Mouse (Mus musculus): ENCODE data around the gene Psme3. TPM values are rescaled to one million over a fixed set of nuclear protein-coding genes. Genes with fewer than 3 reads are reported as not detected.
A peak's percentile ranks its signal among the peaks of the same experiment; 100 is the strongest.

The Psme3 gene
- polyA plus RNA-seq, 1 experiment from 2014 or later, result 182 TPM

GRCm38 (mm10) chr11:101338123-101338760, 22.2 kb downstream of the Psme3 start:
- peak overlapping the region; percentile 73 for H3K27ac ChIP-seq
- peak overlapping the region; percentile 35 for H3K4me3 ChIP-seq (replicated peaks)
- WGBS, result 2% methylated on average over 9 of the region's 9 CpGs
- ATAC-seq (ENCODE audit: low FRiP score), result peak; percentile 93
- peak overlapping the region; percentile 48 for H3K9ac ChIP-seq
- H3K9me3 ChIP-seq, result no peaks in the 10 kb centered on the region
- H3K27me3 ChIP-seq, result no peaks in the 10 kb centered on the region
- peak overlapping the region; percentile 65 for H3K4me2 ChIP-seq
- no peaks in the 10 kb centered on the region for H3K36me3 ChIP-seq (replicated peaks)
- peaks cover 24% of the 10 kb centered on the region for H3K4me1 ChIP-seq

GRCm38 (mm10) chr11:101347083-101347775, 31.2 kb downstream of the Psme3 start:
- no peak for ATAC-seq (ENCODE audit: low FRiP score)
- H3K27ac ChIP-seq, result no peak overlapping the region
- no peak overlapping the region for H3K4me3 ChIP-seq (replicated peaks)
- H3K27me3 ChIP-seq, result no peaks in the 10 kb centered on the region
- H3K4me1 ChIP-seq, result no peaks in the 10 kb centered on the region
- no peaks in the 10 kb centered on the region for H3K36me3 ChIP-seq (replicated peaks)
- no peaks in the 10 kb centered on the region for H3K9me3 ChIP-seq
- no peak overlapping the region for H3K4me2 ChIP-seq
- no peak overlapping the region for H3K9ac ChIP-seq
- WGBS, result 75% methylated on average over 10 of the region's 10 CpGs

DNA sequence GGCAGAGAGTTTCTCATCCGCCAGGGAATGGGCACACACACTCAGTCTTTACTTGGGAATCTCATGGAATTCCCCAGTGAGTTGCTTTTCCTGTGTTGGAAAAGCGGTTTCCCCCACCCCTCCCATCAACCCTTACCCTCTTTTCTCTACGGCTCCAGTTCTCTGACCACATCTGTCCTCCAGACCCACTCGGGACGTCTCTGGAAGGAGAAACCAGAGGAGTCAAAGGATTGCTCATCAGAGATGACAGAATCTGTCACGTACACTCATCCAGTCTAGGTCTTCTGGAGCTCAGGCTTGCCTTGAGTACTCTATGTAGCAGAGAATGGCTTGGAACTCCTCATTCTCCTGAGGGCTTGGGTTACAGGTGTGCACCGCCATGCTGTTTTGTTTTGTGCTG, 32.8 kb downstream of the Psme3 start:
- Histone ChIP-seq H3K4me3 (replicated peaks) (no peak overlapping the region), H3K9ac (no peak overlapping the region), H3K36me3 (replicated peaks) (no peaks in the 10 kb centered on the region), H3K27ac (no peak overlapping the region), H3K4me2 (no peak overlapping the region), H3K9me3 (no peaks in the 10 kb centered on the region), H3K4me1 (no peaks in the 10 kb centered on the region), H3K27me3 (no peaks in the 10 kb centered on the region)
- 75% methylated on average over 7 of the region's 7 CpGs for WGBS
- ATAC-seq (ENCODE audit: low FRiP score), result no peak

GRCm38 (mm10) chr11:101349216-101349615, 33.2 kb downstream of the Psme3 start:
- no peak overlapping the region for H3K27ac ChIP-seq
- no peak overlapping the region for H3K4me3 ChIP-seq (replicated peaks)
- no peak overlapping the region for H3K4me2 ChIP-seq
- 93% methylated on average over 3 of the region's 3 CpGs for WGBS
- H3K4me1 ChIP-seq, result no peaks in the 10 kb centered on the region
- no peaks in the 10 kb centered on the region for H3K27me3 ChIP-seq
- H3K9ac ChIP-seq, result no peak overlapping the region
- H3K36me3 ChIP-seq (replicated peaks), result no peaks in the 10 kb centered on the region
- no peaks in the 10 kb centered on the region for H3K9me3 ChIP-seq
- ATAC-seq (ENCODE audit: low FRiP score), result no peak

- Histone ChIP-seq H3K9ac (no peak overlapping the region), H3K4me3 (replicated peaks) (no peak overlapping the region), H3K27ac (no peak overlapping the region), H3K27me3 (no peaks in the 10 kb centered on the region), H3K4me1 (no peaks in the 10 kb centered on the region), H3K4me2 (no peak overlapping the region), H3K9me3 (no peaks in the 10 kb centered on the region), H3K36me3 (replicated peaks) (no peaks in the 10 kb centered on the region)
- ATAC-seq (ENCODE audit: low FRiP score), result no peak
- WGBS, result 60% methylated on average over 11 of the region's 11 CpGs
These were observed 35.2 kb downstream of the Psme3 start for GRCm38 (mm10) chr11:101351100-101351720.

DNA sequence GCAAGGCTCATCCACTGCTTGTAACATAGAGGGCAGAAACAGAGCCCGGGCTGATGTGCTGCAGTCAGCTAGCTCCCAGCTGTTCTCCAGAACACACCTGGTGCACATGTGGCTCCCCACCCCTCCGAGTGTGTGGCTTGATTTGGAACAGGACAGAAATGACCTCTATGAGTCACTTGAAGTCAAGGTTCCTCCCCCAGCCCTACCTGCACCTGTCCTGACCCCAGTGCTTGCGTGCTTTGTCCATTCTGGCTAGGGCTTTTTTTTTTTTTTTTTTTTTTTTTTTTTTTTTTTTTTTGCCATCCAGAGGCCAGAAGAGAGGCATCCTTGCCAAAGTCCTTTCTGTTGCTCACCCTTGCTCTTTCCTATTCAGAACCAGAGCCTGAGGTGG, 35.7 kb downstream of the Psme3 start:
- Histone ChIP-seq H3K9ac (no peak overlapping the region), H3K27me3 (no peaks in the 10 kb centered on the region), H3K27ac (no peak overlapping the region), H3K4me1 (no peaks in the 10 kb centered on the region), H3K36me3 (replicated peaks) (no peaks in the 10 kb centered on the region), H3K4me2 (no peak overlapping the region), H3K4me3 (replicated peaks) (no peak overlapping the region), H3K9me3 (no peaks in the 10 kb centered on the region)
- no peak for ATAC-seq (ENCODE audit: low FRiP score)
- 73% methylated on average over 3 of the region's 3 CpGs for WGBS

- Histone ChIP-seq H3K9ac (no peak overlapping the region), H3K4me2 (no peak overlapping the region), H3K36me3 (replicated peaks) (no peaks in the 10 kb centered on the region), H3K4me3 (replicated peaks) (no peak overlapping the region), H3K27ac (no peak overlapping the region), H3K27me3 (no peaks in the 10 kb centered on the region), H3K4me1 (no peaks in the 10 kb centered on the region), H3K9me3 (no peaks in the 10 kb centered on the region)
- no peak for ATAC-seq (ENCODE audit: low FRiP score)
- WGBS, result 92% methylated on average over 12 of the region's 12 CpGs
These were observed 37.4 kb downstream of the Psme3 start for GRCm38 (mm10) chr11:101353436-101353835.

DNA sequence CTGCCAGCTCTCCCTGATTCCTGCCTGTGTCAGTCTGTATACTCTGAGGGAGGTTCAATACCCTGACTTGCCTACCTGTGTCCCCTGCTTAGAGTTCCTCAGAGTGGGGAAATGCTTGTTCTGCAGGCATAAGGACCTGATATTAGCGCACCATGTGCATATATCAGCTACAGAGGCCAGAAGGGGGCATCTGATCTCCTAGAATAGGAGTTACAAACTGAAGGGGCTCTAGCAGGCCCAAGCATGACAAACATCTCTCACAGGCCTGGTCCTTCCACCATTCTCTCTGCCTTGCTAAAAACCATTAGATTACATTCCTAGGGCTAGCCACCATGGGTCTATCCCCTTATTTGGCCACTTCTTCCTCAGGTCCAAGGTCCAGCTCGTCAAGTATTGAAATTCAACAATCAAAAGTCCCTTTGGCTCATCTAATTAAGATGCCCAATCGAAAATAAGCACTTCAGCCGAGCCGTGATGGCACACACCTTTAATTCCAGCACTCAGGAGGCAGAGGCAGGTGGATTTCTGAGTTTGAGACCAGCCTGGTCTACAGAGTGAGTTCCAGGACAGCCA, 38.5 kb downstream of the Psme3 start:
- H3K4me2 ChIP-seq, result no peak overlapping the region
- no peak overlapping the region for H3K9ac ChIP-seq
- H3K4me3 ChIP-seq (replicated peaks), result no peak overlapping the region
- WGBS, result 71% methylated on average over 5 of the region's 5 CpGs
- no peaks in the 10 kb centered on the region for H3K9me3 ChIP-seq
- no peaks in the 10 kb centered on the region for H3K27me3 ChIP-seq
- ATAC-seq (ENCODE audit: low FRiP score), result no peak
- no peaks in the 10 kb centered on the region for H3K4me1 ChIP-seq
- H3K27ac ChIP-seq, result no peak overlapping the region
- H3K36me3 ChIP-seq (replicated peaks), result no peaks in the 10 kb centered on the region

DNA sequence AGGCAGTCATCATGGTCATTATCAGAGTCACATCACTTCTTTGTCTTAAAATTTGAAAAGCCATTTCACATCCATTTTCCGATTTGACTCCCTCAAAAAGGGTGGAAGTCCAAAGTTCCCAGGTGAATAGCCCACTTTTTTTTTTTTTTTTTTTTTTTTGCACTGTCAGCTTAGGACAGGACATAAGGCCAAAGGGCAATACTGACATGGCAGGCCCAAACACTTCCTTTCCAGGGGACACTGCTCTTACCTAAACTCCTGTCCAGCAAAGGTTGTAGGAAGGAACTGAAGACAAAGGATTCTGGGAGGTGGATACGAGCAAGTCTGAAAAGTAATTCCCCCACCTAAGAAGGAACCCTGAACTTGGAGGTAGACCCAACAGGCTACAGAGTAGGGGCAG, 39.9 kb downstream of the Psme3 start:
- H3K4me1 ChIP-seq, result no peaks in the 10 kb centered on the region
- ATAC-seq (ENCODE audit: low FRiP score), result no peak
- no peak overlapping the region for H3K9ac ChIP-seq
- no peaks in the 10 kb centered on the region for H3K27me3 ChIP-seq
- H3K27ac ChIP-seq, result no peak overlapping the region
- H3K9me3 ChIP-seq, result no peaks in the 10 kb centered on the region
- H3K4me3 ChIP-seq (replicated peaks), result no peak overlapping the region
- no peak overlapping the region for H3K4me2 ChIP-seq
- WGBS, result 83% methylated on average over 2 of the region's 2 CpGs
- H3K36me3 ChIP-seq (replicated peaks), result no peaks in the 10 kb centered on the region

- whole genome bisulfite sequencing, result 84% methylated on average over 3 of the region's 3 CpGs
- no peak overlapping the region for H3K4me2 ChIP-seq
- H3K4me3 ChIP-seq (replicated peaks), result no peak overlapping the region
- H3K36me3 ChIP-seq (replicated peaks), result no peaks in the 10 kb centered on the region
- no peak overlapping the region for H3K9ac ChIP-seq
- no peak overlapping the region for H3K27ac ChIP-seq
- no peaks in the 10 kb centered on the region for H3K4me1 ChIP-seq
- no peak for ATAC-seq (ENCODE audit: low FRiP score)
- H3K9me3 ChIP-seq, result no peaks in the 10 kb centered on the region
- H3K27me3 ChIP-seq, result no peaks in the 10 kb centered on the region
These were observed 41.6 kb downstream of the Psme3 start for GRCm38 (mm10) chr11:101357505-101358182.

- WGBS, result 87% methylated on average over 9 of the region's 9 CpGs
- H3K4me3 ChIP-seq (replicated peaks), result no peak overlapping the region
- H3K9ac ChIP-seq, result no peak overlapping the region
- no peaks in the 10 kb centered on the region for H3K36me3 ChIP-seq (replicated peaks)
- no peaks in the 10 kb centered on the region for H3K27me3 ChIP-seq
- no peaks in the 10 kb centered on the region for H3K9me3 ChIP-seq
- H3K27ac ChIP-seq, result no peak overlapping the region
- no peak overlapping the region for H3K4me2 ChIP-seq
- H3K4me1 ChIP-seq, result no peaks in the 10 kb centered on the region
- no peak for ATAC-seq (ENCODE audit: low FRiP score)
These were observed 43.8 kb downstream of the Psme3 start for GRCm38 (mm10) chr11:101359776-101360175.

- H3K27me3 ChIP-seq, result no peaks in the 10 kb centered on the region
- H3K9ac ChIP-seq, result no peak overlapping the region
- H3K4me1 ChIP-seq, result no peaks in the 10 kb centered on the region
- H3K4me3 ChIP-seq (replicated peaks), result no peak overlapping the region
- H3K36me3 ChIP-seq (replicated peaks), result no peaks in the 10 kb centered on the region
- H3K9me3 ChIP-seq, result no peaks in the 10 kb centered on the region
- WGBS, result 69% methylated on average over 3 of the region's 3 CpGs
- no peak overlapping the region for H3K27ac ChIP-seq
- no peak overlapping the region for H3K4me2 ChIP-seq
- ATAC-seq (ENCODE audit: low FRiP score), result no peak
These were observed 44.7 kb downstream of the Psme3 start for GRCm38 (mm10) chr11:101360651-101361113.

Measured in forebrain, embryonic 12.5 days (tissue).